Mouse (Mus musculus): Measurements from ENCODE around the gene Lcn8. TPM values are rescaled to one million over a fixed set of nuclear protein-coding genes. Genes with fewer than 3 reads are reported as not detected.
"Not testable (repeated sequence)": the region's sequence is repeated elsewhere in the genome, so short reads cannot be mapped to it uniquely, and the experiment has no call there.

Lcn8 gene
- polyA plus RNA-seq, 1 experiment = not detected

- TF ChIP-seq CTCF (IDR thresholded peaks at IDR 0.05; ENCODE audit: borderline replicate concordance, extremely low read depth, insufficient read depth, insufficient read length) = no peak
- TF ChIP-seq POLR2A (IDR thresholded peaks at IDR 0.05; ENCODE audit: borderline replicate concordance, extremely low read depth, insufficient read depth, insufficient read length, poor library complexity, severe bottlenecking) = no peak
- no peak for DNase-seq (ENCODE audit: low read depth)
These were observed 23.6 kb downstream of the Lcn8 start, which contains the start of gene Lcn6 for GRCm38 (mm10) chr2:25676486-25676885. Lcn6 (plus strand) TSS chr2:25676786.

DNA sequence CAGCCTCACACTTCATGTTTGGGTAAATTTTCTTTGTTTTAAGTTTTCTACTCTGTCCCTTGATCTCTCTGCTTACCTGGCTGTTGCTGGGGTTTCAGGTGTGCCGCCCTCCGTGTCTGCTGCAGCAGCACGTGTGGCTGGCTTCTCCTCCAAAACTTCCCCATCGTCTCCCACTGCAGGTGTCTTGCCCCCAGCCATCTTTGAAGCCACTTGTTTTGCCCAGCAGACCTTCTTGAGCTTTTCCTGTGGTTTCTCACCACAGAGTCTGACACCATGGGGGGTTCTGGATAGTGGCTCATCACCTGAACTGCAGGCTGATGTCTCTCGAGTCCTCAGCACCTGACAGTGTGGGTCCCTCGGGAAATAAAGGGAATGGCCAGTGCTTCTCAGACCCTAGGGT lies 26.6 kb downstream of the Lcn8 start:
- TF ChIP-seq CTCF (IDR thresholded peaks at IDR 0.05; ENCODE audit: borderline replicate concordance, extremely low read depth, insufficient read depth, insufficient read length) (no peak), POLR2A (IDR thresholded peaks at IDR 0.05; ENCODE audit: borderline replicate concordance, extremely low read depth, insufficient read depth, insufficient read length, poor library complexity, severe bottlenecking) (no peak)
- no peak for DNase-seq (ENCODE audit: low read depth)

- TF ChIP-seq CTCF (IDR thresholded peaks at IDR 0.05; ENCODE audit: borderline replicate concordance, extremely low read depth, insufficient read depth, insufficient read length) = no peak
- no peak for TF ChIP-seq POLR2A (IDR thresholded peaks at IDR 0.05; ENCODE audit: borderline replicate concordance, extremely low read depth, insufficient read depth, insufficient read length, poor library complexity, severe bottlenecking)
- DNase-seq (ENCODE audit: low read depth) = no peak
These were observed 29.5 kb downstream of the Lcn8 start, which contains the start of gene Lcn10 for GRCm38 (mm10) chr2:25682426-25682825. Lcn10 (plus strand) TSS chr2:25682726.

DNA sequence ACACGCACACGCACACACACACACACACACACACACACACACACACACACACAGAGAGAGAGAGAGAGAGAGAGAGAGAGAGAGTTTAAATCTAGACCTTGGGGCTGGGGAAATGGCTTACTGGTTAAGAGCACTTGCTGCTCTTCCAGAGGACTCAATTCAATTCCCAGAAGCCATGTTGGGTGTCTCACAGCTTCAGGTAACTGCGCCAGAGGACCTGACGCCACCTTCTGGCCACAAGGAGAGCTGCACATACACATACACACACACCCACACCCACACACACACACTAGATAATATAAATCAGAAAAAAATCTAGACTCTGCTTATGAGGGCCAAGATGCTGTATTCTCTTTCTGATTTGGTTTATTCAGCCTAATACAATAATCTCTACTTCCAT lies 34.0 kb downstream of the Lcn8 start:
- TF ChIP-seq POLR2A (IDR thresholded peaks at IDR 0.05; ENCODE audit: borderline replicate concordance, extremely low read depth, insufficient read depth, insufficient read length, poor library complexity, severe bottlenecking) (no peak), CTCF (IDR thresholded peaks at IDR 0.05; ENCODE audit: borderline replicate concordance, extremely low read depth, insufficient read depth, insufficient read length) (no peak)
- no peak for DNase-seq (ENCODE audit: low read depth)

GRCm38 (mm10) chr2:25694605-25695004 lies 41.7 kb downstream of the Lcn8 start:
- peak; percentile 56 for DNase-seq (ENCODE audit: low read depth)
- TF ChIP-seq CTCF (IDR thresholded peaks at IDR 0.05; ENCODE audit: borderline replicate concordance, extremely low read depth, insufficient read depth, insufficient read length) = peak; percentile 77
- TF ChIP-seq POLR2A (IDR thresholded peaks at IDR 0.05; ENCODE audit: borderline replicate concordance, extremely low read depth, insufficient read depth, insufficient read length, poor library complexity, severe bottlenecking) = no peak

DNA sequence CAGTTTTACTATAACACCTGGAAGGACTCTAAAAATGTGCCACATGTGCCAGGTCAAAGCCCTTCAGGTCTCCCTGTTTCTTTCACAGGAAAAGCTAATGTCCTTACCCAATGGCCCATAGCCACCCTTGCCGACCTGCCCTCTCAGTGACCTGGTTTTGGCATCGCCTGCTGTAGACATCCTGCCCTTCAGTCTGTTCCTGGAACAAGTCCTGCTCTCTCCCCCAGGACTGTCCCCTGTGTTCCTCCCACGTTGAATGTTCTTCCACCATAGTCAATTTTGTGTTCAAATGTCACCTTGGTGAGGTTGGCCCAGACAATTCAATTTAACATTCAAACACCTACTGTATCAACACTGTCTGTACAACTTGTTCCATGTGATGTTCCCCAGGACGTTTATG lies 44.0 kb downstream of the Lcn8 start:
- DNase-seq (ENCODE audit: low read depth) = no peak
- TF ChIP-seq POLR2A (IDR thresholded peaks at IDR 0.05; ENCODE audit: borderline replicate concordance, extremely low read depth, insufficient read depth, insufficient read length, poor library complexity, severe bottlenecking) (no peak), CTCF (IDR thresholded peaks at IDR 0.05; ENCODE audit: borderline replicate concordance, extremely low read depth, insufficient read depth, insufficient read length) (no peak)

DNA sequence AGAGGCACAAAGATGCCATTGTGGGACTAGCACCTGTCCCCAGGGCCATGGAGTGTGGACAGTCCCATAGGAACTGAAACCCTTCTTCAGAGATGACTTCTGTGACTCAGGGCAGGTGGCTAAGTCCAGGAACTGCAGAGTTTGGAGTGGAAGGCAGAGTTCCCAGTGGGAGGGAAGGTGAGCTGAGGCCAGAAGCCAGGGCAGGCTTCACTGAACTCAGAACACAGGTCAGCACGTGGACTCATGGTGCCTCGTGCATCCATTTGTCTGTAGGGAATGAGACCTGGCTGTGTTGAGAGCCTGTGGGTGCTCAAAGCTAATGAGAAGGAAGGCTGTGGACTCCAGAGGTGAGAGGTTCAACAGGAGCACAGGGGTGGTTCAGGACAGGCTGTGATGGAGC lies 45.8 kb downstream of the Lcn8 start:
- no peak for DNase-seq (ENCODE audit: low read depth)
- TF ChIP-seq CTCF (IDR thresholded peaks at IDR 0.05; ENCODE audit: borderline replicate concordance, extremely low read depth, insufficient read depth, insufficient read length) = no peak
- TF ChIP-seq POLR2A (IDR thresholded peaks at IDR 0.05; ENCODE audit: borderline replicate concordance, extremely low read depth, insufficient read depth, insufficient read length, poor library complexity, severe bottlenecking) = no peak

DNA sequence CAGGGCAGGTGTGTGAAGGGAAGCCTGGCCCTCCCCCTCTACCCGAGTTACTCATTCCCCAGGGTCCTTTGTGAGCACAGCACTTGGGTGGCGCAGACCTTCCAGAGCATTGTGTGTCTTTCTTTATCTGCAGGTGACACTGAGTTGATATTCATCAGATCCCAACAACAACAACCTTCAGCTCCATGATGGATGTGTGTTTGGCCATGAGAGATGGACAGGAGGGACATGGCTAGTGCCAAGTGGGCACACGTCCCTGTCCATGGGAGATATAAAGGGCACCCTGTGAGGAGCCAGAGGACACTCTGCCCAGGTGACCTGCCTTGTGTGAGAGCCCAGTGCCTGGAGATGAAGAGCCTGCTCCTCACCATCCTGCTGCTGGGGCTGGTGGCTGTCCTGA lies 46.8 kb downstream of the Lcn8 start, which contains the start of gene Obp2a:
Gene Obp2a, plus strand, starts transcription at position 301 of the 400 bp plus-strand sequence.
- not testable (repeated sequence) for DNase-seq (ENCODE audit: low read depth)

DNA sequence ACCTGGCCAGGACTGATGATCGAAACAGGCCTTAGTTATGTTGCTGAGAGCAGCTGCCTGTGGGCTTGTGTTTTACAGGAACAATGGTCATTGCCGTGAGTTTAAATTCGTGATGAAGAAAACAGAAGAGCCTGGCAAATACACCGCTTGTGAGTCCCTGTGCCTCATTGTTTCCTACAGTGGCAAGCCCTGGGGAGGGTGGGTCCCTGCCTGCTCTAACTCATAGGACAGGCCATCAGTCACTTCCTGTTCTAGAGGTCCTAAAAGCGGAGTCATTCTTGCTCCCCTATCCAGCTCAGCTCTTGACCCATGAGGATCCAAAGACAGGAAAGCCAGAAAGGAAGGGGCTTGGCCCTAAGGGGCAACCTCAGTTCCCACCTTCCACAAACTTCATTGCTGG lies 48.1 kb downstream of the Lcn8 start:
- no peak for TF ChIP-seq CTCF (IDR thresholded peaks at IDR 0.05; ENCODE audit: borderline replicate concordance, extremely low read depth, insufficient read depth, insufficient read length)
- DNase-seq (ENCODE audit: low read depth) = no peak

GRCm38 (mm10) chr2:25703706-25704105 lies 50.8 kb downstream of the Lcn8 start:
- no peak for DNase-seq (ENCODE audit: low read depth)
- TF ChIP-seq CTCF (IDR thresholded peaks at IDR 0.05; ENCODE audit: borderline replicate concordance, extremely low read depth, insufficient read depth, insufficient read length) (no peak), POLR2A (IDR thresholded peaks at IDR 0.05; ENCODE audit: borderline replicate concordance, extremely low read depth, insufficient read depth, insufficient read length, poor library complexity, severe bottlenecking) (no peak)

Other genes with a start within 250 kb of the Lcn8 start
- gene Fut7, start 229.9 kb upstream of the Lcn8 start, polyA plus RNA-seq (2012; rRNA removed) = 0.42 and 0.57 TPM in 2 replicates
- gene Abca2, start 224.4 kb upstream of the Lcn8 start, polyA plus RNA-seq (2012; rRNA removed) = 29.8 and 60.6 TPM in 2 replicates
- 1.1 and 1.9 TPM in 2 replicates for gene Clic3, start 196.3 kb upstream of the Lcn8 start, polyA plus RNA-seq (2012; rRNA removed)
- gene Paxx, start 192.0 kb upstream of the Lcn8 start, polyA plus RNA-seq (2012; rRNA removed) = 109 and 142 TPM in 2 replicates
- gene Ptgds, start 183.1 kb upstream of the Lcn8 start, polyA plus RNA-seq (2012; rRNA removed) = 60.4 and 73.5 TPM in 2 replicates
- gene Lcn12, start 159.2 kb upstream of the Lcn8 start, polyA plus RNA-seq (2012; rRNA removed) = not detected in 2 replicates
- 27.8 and 61.1 TPM in 2 replicates for gene Fbxw5, start 152.4 kb upstream of the Lcn8 start, polyA plus RNA-seq (2012; rRNA removed)
- 1.9 and 3.6 TPM in 2 replicates for gene C8g, start 151.4 kb upstream of the Lcn8 start, polyA plus RNA-seq (2012; rRNA removed)
- 12.6 and 13.8 TPM in 2 replicates for gene Traf2, start 106.2 kb upstream of the Lcn8 start, polyA plus RNA-seq (2012; rRNA removed)
- 166 and 189 TPM in 2 replicates for gene Edf1, start 95.3 kb upstream of the Lcn8 start, polyA plus RNA-seq (2012; rRNA removed)
- gene Mamdc4, start 78.3 kb upstream of the Lcn8 start, polyA plus RNA-seq (2012; rRNA removed) = 5.0 and 8.2 TPM in 2 replicates
- gene Phpt1, start 77.9 kb upstream of the Lcn8 start, polyA plus RNA-seq (2012; rRNA removed) = 138 and 169 TPM in 2 replicates
- gene Ajm1, start 71.4 kb upstream of the Lcn8 start, polyA plus RNA-seq (2012; rRNA removed) = 24.5 and 30.3 TPM in 2 replicates
- 86.1 and 87.9 TPM in 2 replicates for gene Rabl6, start 44.6 kb upstream of the Lcn8 start, polyA plus RNA-seq (2012; rRNA removed)
- 0.03 and 0.07 TPM in 2 replicates for gene Ccdc183, start 35.4 kb upstream of the Lcn8 start, polyA plus RNA-seq (2012; rRNA removed)
- gene Tmem141, start 31.1 kb upstream of the Lcn8 start, polyA plus RNA-seq (2012; rRNA removed) = 31.7 and 34.8 TPM in 2 replicates
- 0.92 and 0.97 TPM in 2 replicates for gene Fcna, start 25.1 kb upstream of the Lcn8 start, polyA plus RNA-seq (2012; rRNA removed)
- gene Lcn5, start 4.8 kb downstream of the Lcn8 start, polyA plus RNA-seq (2012; rRNA removed) = not detected in 2 replicates
- gene Lcn6, start 23.7 kb downstream of the Lcn8 start, polyA plus RNA-seq (2012; rRNA removed) = not detected in 2 replicates
- not detected in 2 replicates for gene Lcn10, start 29.6 kb downstream of the Lcn8 start, polyA plus RNA-seq (2012; rRNA removed)
- not detected in 2 replicates for gene Obp2a, start 46.9 kb downstream of the Lcn8 start, polyA plus RNA-seq (2012; rRNA removed)
- gene Bmyc, start 53.6 kb downstream of the Lcn8 start, polyA plus RNA-seq (2012; rRNA removed) = 64.5 and 74.8 TPM in 2 replicates
- gene Obp2b, start 83.9 kb downstream of the Lcn8 start, polyA plus RNA-seq (2012; rRNA removed) = not detected in 2 replicates
- not detected in 2 replicates for gene Lcn3, start 112.4 kb downstream of the Lcn8 start, polyA plus RNA-seq (2012; rRNA removed)
- gene Lcn11, start 123.9 kb downstream of the Lcn8 start, polyA plus RNA-seq (2012; rRNA removed) = not detected in 2 replicates
- not detected in 2 replicates for gene Gm13539, start 129.1 kb downstream of the Lcn8 start, polyA plus RNA-seq (2012; rRNA removed)
- gene Glt6d1, start 162.7 kb downstream of the Lcn8 start, polyA plus RNA-seq (2012; rRNA removed) = not detected in 2 replicates
- gene Lcn9, start 170.0 kb downstream of the Lcn8 start, polyA plus RNA-seq (2012; rRNA removed) = not detected in 2 replicates
- gene Sohlh1, start 194.1 kb downstream of the Lcn8 start, polyA plus RNA-seq (2012; rRNA removed) = not detected in 2 replicates
- gene Kcnt1, start 210.6 kb downstream of the Lcn8 start, polyA plus RNA-seq (2012; rRNA removed) = 52.1 and 60.1 TPM in 2 replicates

Measured in brain, embryonic 14.5 days (tissue).